Mouse (Mus musculus): ENCODE data around the gene Il17rd.

The Il17rd gene

DNA sequence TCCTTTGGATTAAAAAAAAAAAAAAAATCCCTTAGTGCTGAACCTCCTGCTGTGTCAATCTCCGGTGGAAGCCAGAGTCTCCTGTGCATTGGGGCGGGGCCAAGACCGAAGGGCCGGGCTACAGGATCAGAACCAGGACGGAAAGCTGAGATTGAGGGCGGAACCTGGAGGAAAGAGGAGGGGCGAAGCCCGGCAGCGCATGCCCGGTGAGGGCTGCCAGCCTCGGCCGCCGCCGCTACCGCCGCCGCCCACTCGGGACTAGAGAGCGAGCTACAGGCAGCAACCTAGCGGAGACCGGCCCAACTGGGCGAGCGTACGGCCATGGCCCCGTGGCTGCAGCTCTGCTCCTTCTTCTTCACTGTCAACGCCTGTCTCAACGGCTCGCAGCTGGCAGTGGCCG lies at the start of gene Il17rd:
Il17rd (plus strand) TSS at position 159 of the 400 bp plus-strand sequence.
- DNase-seq (ENCODE audit: low read depth, low spot score): peak; percentile 81

DNA sequence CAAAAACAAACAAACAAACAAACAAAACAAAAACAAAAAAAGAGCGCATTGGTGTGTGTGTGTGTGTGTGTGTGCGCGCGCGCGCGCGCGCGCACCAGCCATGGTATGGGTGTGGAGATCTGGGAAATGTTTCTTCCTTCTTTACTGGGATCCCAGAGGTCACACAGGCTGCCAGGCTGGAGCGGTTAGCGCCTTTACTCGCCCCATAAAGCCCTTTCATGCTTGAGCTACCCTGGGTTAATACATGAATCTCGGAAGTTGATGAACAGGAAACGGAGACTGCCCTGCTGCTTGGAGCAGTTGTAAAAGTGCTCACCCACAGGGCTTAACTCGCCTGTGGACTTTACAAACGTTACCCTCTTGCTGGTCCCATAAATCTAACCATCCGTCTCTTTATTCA lies 47.1 kb upstream of the Il17rd start:
- DNase-seq (ENCODE audit: low read depth, low spot score): no peak

DNA sequence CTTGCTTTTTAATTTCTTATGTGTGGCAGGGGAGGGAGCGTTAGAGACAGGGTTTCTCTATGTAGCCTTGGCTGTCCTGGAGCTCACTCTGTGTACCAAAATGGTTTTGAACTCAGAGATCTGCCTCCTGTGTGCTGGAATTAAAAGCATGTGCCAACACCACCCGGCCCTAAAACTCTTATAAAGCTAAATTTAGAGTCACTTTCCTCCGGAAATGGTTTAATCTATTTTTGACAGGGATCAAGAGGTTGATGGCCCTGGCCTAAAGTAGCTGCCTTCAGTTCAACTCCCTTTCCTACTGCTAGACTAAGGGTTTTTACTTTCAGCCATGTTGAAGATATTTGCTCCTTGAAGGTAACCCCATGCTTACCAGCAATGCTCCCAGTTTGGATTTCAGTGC lies 45.3 kb upstream of the Il17rd start:
- DNase-seq (ENCODE audit: low read depth, low spot score): no peak

DNA sequence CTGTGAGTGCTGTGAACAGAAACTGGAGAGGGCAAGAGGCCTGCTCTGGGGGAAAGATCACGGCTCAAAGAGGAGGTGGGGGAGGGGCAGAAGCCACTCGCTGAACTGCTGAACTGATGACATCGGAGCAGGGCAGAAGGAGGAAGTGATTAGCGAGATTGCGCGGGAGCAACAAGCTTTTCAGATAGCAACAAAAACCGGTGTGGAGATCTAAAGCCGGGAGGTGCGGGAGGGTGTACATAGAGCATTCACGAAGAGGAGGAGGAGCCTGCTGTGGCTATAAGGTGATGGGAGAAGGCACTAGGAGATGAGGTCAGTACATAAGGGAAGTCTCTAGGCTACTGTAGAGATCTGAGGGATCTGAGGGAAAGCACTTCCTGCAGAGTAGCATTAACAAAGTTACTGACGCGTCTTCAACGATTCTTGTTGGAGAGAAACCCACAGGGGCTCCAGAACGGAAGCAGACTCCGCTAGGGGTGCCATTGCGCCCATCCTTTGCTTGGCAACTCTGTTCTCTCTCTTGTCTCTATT lies 44.5 kb upstream of the Il17rd start, which contains the start of gene Hesx1:
Hesx1 (plus strand) TSS at position 206 of the 531 bp plus-strand sequence.
- DNase-seq (ENCODE audit: low read depth, low spot score): no peak

DNA sequence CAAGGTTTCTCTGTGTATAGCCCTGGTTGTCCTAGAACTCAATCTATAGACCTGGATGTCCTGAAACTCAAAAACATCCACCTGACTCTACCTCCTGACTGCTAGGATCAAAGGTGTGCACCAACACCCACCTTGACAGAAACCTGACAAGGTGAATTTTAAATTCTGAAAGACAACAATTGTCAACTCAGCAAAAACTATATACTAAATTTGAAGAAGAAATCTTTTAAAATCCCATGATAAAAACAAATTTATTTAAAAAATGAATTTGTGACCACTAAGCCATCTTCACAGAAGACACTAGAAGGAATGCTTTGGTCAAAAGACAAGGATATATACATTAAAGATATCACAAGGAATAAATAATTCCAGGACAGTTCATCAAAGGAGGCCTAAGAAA lies 42.5 kb upstream of the Il17rd start:
- no peak for DNase-seq (ENCODE audit: low read depth, low spot score)

DNA sequence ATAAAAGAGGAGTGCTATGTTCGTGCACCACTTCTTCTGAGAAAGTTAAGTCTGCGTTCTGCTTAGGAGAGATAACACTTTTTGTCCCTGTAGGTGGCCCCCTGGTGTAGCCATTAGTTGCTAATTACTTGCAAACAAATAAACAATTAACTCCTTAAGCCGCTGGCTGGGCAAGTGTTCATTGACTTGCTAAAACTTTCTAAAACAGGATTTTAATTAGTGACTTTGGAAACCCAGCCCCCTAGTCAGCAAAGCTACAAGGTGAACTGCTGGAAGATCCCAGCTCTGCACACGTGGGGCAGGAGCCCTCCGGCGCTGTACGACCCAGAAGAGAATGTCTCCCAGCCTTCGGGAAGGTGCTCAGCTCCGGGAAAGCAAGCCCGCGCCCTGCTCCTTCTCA lies 38.4 kb upstream of the Il17rd start:
- no peak for DNase-seq (ENCODE audit: low read depth, low spot score)

DNA sequence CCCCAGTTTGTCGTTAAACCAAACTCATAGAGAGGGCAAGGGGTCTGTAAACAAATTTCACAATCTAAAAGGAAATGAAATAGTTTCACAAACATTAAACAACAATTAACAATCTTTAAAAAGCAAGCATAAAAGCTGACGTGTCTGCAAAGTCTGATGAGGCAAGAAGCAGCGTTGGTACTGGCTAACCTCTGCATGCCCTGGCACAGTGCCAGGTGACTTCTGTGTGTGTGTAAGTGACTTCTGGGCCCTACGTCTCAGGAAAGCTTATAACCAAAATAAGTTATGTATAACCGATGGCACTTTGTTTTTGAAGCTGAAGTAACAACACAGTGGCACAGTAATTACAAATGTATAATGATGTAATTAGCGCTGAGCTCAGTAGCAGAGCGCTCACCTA lies 33.8 kb upstream of the Il17rd start:
- no peak for DNase-seq (ENCODE audit: low read depth, low spot score)

DNA sequence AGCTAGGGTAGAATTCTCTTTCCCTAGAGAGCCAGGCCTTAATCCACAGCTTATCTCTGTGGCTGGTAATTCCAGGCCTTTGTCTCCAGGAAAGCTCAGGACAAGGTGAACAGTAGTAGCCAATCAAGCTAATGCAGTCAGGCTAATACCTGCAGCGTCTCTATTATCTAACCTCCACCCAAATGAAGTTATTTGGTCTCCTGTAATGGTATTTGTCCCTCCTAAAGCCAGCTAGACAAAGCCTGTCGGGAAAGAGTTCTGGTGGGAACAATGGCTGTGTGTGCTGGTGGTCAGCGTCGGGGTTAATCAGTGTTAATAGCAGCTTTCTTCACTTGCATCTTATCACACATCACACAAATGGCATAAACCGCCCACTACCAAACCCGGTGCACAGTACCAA lies 32.8 kb upstream of the Il17rd start:
- DNase-seq (ENCODE audit: low read depth, low spot score): no peak

DNA sequence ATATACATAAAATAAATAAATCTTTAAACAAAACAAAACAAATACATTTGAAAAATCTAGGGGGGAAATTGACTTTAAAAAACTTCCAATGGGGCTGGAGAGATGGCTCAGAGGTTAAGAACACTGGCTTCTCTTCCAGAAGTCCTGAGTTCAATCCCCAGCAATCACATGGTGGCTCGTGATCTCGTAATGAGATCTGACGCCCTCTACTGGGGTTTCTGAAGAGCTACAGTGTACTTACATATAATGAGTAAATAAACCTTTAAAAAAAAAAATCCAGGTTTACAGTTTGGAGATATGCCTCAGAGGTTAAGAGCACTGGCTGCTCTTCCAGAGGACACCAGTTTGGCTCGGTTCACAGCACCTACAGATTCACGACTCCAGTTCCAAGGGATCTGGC lies 27.2 kb upstream of the Il17rd start:
- no peak for DNase-seq (ENCODE audit: low read depth, low spot score)

DNA sequence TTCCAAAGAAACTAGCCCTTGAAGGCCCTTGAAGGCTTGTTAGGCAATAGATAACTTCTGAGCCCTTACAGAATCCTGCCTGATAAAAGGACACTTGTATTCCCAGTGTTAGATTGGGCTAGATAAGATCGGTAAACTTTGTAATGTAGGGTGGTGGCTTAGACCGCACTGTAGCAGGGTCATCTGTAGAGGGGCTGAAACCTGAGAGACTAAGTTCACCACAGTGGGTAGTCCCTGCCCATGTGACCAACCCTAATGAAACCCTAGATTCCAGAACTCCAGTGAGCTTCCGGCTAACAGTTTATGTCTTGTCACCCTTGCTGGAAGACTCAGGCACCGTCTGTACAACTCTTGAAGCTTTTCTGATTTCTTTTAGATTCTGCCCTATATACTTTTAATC lies 25.1 kb upstream of the Il17rd start:
- DNase-seq (ENCODE audit: low read depth, low spot score): no peak

DNA sequence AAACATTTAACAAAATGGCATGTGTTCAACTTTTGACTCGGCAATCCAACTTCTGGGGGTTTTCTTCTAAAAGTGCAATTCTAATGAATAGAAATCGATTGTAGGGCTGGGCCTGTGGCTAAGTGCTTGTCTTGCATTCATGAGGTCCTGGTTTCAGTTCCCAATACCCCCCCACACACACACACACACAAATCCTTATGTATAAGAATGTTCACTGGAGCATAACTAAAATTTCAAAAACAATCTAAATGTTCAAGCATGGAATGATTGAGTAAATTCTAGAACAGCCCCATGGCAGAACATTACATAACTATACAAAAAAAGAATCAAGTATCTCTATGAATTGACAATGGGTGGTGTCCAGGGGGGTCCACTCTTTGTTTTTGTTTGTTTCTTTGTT lies 20.8 kb upstream of the Il17rd start:
- no peak for DNase-seq (ENCODE audit: low read depth, low spot score)

DNA sequence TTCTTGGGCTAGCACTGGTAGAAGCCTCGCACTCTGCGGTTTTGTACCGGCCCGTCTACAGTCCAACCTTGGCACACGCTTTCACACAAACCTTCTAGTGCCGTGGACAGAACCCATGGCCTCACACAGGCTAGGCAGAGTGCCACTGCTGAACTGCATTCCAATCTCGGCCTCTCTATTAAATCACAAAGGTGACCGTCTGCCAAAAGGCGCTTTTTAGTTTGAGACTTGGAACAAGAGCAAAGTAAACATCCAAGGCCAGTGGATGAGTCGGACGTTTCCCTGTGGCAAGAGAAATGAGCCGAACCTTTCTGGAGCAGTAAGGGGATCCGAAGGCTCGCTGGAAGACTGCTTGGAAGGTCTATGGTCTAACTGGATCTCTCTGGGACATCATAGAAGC lies 18.9 kb upstream of the Il17rd start:
- DNase-seq (ENCODE audit: low read depth, low spot score): no peak

DNA sequence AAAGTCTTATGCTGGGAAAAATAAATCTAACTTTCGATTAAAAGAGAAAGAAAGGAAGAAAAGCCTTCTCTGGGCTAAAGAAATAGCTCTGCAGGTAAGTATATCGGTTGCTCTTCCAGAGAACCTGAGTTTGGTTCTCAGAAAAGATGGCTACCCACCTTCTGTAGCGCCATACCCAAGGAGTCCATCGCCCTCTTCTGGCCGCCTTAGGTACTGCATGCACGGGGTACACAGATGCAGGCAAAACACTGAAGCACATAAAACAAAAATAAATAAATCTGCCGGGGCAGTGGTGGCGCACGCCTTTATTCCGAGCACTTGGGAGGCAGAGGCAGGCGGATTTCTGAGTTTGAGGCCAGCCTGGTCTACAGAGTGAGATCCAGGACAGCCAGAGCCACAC lies 15.9 kb upstream of the Il17rd start:
- no peak for DNase-seq (ENCODE audit: low read depth, low spot score)

DNA sequence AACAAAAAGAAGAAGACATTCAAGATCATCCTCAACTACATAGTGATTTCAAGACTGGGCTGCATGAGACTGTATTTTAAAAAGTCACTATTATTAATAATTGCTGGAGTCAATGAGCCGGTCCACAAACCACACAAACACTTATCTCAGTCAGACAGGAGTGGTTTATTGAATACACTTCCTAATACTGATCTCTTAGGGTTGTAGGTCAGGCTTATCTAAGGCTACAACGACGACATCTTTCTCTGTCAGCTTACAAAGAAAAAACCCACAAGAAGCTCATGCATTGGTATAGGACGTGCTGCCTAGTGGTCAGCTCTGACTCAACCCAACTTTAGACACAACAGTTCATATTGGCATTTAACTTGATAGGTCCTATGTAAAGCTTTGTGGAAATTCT lies 14.1 kb upstream of the Il17rd start:
- no peak for DNase-seq (ENCODE audit: low read depth, low spot score)

DNA sequence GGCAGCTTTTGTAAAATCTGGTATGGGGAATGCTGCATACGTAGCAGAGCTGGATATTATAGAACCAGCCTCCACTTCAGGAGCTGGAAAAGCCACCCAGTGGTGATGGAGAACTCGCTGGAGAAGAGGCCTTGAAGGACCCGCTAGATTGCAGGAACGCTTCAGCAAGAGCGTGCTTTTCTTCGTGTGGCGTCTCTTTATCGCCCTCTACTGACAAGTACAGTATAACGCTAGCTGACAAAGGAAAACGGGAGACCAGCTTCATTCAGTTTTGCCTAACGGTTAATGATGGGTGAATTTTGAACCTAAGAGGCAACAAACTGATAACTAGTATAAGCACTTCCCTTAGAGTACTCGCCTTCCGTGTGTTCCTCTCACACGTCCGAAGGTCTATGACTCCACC lies 9.0 kb upstream of the Il17rd start:
- DNase-seq (ENCODE audit: low read depth, low spot score): peak; percentile 62

DNA sequence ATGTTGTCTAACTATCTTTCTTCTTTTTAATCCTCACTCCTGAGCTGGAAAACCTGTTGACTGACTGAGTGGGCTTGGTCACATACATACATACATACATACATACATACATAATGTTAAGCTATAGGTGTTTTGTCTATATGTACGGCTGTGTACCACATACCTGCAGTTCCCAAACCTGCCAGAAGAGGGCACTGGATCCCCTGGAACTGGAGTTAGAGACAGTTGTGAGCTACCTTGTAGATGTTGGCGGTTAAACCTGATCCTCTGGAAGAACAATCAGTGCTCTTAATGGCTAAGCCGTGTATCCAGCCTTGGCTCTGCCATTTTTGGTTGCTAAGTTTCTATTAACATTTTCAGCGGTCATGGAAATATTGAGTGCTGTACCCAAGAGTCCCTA lies 7.6 kb upstream of the Il17rd start:
- DNase-seq (ENCODE audit: low read depth, low spot score): peak; percentile 35

DNA sequence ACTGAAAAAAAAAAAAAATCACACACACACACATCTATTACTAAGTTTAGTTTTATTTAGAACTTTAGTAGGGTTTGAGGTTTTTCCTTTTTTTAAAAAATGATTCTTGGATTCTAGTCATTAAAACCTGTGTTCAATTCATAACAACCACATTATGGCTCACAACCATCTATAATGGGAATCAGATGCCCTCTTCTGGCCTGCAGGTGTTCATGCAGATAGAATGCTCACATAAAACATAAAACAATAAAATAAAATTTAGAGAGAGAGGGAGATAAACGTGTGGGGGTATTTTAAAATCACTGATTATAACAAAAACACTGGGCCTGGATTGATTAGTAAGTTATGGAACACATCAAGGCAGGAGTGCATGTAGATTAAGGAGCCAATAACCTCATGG lies 1.2 kb upstream of the Il17rd start:
- DNase-seq (ENCODE audit: low read depth, low spot score): no peak

DNA sequence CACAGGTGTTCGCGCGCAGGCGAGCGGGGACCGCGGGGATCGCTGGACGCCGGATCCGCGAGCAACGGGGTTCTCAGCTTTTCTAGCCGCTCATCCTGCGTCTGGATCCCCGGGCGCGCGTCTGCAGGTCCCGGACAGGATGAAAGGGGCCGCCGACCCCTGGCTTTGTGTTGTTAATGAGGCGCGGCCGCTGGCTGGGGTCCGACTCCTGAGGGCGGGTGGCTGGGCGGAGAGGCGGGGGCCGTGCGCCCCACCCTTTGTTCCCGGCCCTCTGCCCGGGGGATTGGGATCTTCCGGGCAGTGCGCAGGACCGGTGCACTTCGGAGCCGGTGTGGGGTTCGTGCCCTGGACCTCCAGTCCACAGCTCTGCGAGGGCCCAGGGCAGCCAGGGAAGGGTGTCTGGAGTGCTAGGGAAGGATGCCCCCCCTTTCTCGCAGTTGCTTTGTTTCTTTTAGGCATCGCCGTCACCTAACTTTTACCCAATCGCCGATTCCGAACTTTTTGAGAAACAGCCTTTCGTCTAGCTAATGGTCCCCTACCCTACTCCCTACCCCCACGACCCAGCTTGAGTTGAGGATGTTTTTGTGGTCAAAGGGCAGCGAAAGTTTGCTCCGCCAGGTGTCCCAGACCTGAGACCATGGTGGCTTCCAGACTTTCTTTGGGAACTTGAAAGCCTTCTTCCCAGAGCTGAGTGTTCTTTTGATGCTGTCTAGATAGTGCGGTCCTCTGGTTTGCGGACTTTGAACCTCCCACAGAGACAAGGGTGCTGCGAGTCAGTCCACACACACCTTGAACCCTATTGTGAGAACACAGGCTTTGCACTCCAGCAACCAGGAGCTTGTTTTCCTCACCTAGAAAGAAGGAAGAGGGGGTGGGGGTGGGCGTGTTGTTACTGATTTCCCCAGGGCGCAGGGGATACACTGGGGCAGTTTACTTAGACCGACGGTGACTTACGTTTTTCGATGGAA lies 824 bp downstream of the Il17rd start:
- DNase-seq (ENCODE audit: low read depth, low spot score): no peak

DNA sequence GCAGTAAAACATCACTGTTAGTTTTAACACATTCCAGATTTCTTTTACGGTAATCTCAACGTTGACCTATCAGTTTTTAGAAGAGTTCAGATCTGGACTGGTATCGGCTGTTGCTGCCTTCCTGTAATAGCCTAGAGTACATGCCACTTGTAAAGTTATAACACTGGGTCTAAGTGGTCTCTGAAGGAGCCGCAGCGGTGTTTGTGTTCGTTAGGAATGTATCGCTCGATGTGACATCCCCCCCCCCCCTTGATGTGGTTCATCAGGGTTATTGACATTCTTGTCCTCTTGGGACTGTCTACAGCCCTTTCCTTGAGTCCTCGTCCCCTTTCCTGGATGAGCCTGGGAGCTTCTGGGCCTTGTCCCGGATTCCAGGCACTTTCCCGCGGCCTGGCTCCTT lies 1.7 kb downstream of the Il17rd start:
- DNase-seq (ENCODE audit: low read depth, low spot score): no peak

DNA sequence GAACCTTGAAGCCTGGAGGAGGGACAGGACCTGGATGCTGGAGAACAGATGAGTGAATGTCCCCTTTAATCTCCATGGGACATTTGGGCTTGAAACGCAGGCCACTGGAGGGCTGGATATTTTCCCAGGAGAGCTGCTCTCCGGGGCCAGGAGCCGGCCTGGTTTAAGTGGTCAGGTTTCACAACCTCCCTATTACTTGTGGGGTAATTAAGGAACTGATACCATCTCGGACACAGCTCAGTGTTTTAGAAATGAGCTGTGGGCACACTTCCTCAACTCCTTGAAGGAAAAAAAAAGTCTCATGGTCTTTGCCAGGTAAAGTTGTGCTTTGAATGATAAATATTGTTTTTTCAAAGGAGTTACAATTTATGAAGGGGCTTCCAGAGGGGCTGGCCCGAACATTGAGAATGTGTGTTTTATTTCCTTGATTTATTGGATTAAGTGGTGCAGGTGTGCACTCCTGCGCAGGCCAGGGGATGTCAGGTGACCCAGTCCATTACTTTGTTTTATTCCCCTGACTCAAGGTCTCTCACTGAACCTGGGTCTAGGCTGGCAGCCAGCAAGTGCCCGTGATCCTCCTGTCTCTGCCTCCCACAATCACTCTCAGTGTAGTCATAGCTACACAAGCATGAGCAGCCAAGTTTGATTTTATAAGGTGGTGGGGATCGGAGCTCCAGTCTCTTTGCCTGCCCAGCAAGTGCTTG lies 3.7 kb downstream of the Il17rd start:
- no peak for DNase-seq (ENCODE audit: low read depth, low spot score)

DNA sequence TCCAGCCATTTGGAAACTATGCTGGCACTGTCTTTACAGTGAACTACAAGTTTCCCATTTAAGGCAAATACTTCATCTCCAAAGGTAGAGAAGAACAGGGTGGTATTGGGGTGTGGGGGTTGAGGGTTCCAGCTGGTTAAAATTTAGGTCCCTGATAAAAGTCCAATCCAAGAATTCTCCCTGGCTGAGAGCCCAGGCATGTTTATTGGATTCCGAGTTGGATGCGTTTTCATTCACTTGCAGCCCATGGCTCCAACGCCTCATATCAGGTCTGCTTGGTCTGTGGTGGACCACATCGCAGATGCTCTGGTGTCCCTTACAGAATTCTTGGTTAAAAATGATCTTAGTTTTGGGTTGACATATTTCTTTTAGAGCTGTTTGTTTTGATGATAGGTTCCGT lies 4.7 kb downstream of the Il17rd start:
- DNase-seq (ENCODE audit: low read depth, low spot score): no peak

DNA sequence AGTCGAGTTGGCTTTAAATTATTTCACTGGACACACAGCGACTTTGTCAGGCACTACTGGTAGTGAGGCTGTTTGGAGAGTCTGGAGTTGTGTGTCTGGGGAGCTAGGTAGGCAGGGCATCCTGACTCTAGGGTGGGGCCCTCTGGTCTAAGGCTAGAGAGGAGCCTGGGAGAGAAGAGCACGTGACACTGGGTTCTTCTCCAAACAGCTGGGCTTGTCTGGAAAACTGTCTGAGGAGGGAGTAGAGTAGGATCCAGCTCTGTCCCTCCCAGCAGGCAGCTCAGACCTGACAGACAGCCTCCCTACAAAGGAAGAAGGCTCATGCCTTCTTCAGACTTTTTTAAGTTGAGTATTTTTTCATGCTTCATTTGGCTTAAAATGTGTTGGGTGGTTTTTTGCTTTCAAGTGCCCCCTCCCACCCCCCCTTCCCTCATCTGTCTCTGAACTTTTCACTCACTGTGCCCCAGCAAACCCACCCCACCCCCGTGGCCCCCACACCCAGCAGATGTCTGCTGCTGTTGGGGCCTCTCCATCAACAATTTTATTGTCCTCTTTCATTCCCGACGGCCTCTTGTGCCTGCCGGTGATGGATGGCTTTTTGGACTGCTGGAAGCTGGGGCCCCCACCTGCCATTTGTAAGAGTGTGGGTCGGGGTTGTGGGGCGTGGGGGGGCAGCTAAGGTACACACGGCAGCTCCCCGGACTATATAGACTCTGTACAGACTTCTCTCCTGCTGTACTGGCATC lies 5.7 kb downstream of the Il17rd start:
- DNase-seq (ENCODE audit: low read depth, low spot score): no peak

All from retina, postnatal 7 days (tissue).